Mouse (Mus musculus) ES-Bruce4 (cell line): ENCODE data around the gene Rhbdl2.

Experiments used
- CTCF ChIP-seq: IDR thresholded peaks from one replicate; pipeline ENCODE4 v1.8.1; 2011; ENCODE audit warnings: low read depth, low read length
- EP300 ChIP-seq: IDR thresholded peaks from 2 replicates; pipeline ENCODE4 v1.6.1; 2011; ENCODE audit warnings: low read depth, low read length; ENCODE audit not compliant: insufficient read depth

- TF ChIP-seq CTCF (no peak), EP300 (no peak)
Measured at GRCm38 (mm10) chr4:123858090-123858489, 70.4 kb downstream of the Rhbdl2 start.
